Mouse (Mus musculus) bone marrow macrophage, adult 2 months (primary cell): ENCODE data around the gene Uvrag.

ENCODE experiments used
- CTCF ChIP-seq: IDR thresholded peaks from 2 replicates; pipeline ENCODE4 v1.5.1; 2012; ENCODE audit warnings: low read depth, mild to moderate bottlenecking, low read length, moderate library complexity
- POLR2A ChIP-seq: IDR thresholded peaks from 2 replicates; pipeline ENCODE4 v1.6.1; 2012; ENCODE audit warnings: mild to moderate bottlenecking, low read depth, low read length, borderline replicate concordance

- no peak for TF ChIP-seq POLR2A
- no peak for TF ChIP-seq CTCF
These were observed 19.9 kb downstream of the Uvrag start for GRCm38 (mm10) chr7:99120865-99121521.
